Mouse (Mus musculus): ENCODE measurements at regions not wholly inside any gene's neighbourhood (a gene's known extent, or its start where the extent isn't known, plus 50 kb on each side); places are given as distances from the start of the nearest gene placed in this dataset.

DNA sequence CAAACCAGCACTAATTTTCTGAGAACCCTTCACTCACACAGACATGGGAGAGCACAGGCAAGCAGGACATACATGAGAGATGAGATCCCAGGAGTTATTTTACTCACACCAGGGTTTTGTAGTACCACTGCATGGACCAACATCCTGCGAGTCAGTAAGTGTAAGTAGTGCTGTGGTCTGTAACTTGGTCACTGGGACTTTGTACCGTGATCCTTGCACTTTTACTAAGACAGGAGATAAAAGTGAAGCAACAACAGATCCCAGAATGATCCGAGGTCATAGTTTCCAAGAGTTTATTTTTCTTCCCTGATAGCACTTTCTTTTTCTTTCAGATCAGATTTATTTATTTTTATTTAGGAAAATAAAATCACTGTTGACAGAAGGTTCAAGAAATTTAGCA, 54.1 kb upstream of the Mtap start:
- intact Hi-C loops (cut with DNase I) = no loop called here

DNA sequence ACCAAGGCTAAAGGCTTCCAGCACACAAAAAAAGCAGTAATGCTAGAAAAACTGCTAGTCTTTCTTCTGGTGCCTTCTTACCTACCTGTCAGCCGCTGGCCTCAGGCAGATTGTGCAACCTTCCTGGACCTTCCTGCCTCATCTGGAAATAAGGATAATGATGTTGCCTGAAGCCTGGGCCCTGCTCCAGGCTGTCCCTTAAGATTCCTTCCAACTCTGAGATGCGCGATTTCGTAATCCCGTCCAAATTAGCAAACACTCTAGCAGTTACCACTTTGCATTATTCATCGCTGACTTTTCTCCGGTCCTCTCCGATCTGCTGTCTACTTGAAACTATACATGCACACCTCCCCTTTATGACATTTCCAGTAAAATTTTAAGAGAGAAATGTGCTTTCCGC, 58.4 kb upstream of the Mtap start:
- intact Hi-C loops (cut with DNase I) = no loop called here

GRCm38 (mm10) chr4:89074705-89075104, 62.2 kb upstream of the Mtap start:
- intact Hi-C loops (cut with DNase I) = no loop called here

- intact Hi-C loops (cut with DNase I) = no loop called here
Observed at GRCm38 (mm10) chr4:89070430-89070829, 66.5 kb upstream of the Mtap start.

- intact Hi-C loops (cut with DNase I) = loop anchor here (5.0 kb wide), 1 partner anchor 112 kb away; no protein-coding TSS in a partner anchor
Observed at GRCm38 (mm10) chr4:89064401-89064800, 72.5 kb upstream of the Mtap start.

- intact Hi-C loops (cut with DNase I) = loop anchor here (5.0 kb wide), 1 partner anchor 110 kb away; no protein-coding TSS in a partner anchor
Observed at GRCm38 (mm10) chr4:89062384-89062783, 74.5 kb upstream of the Mtap start.

- intact Hi-C loops (cut with DNase I) = loop anchor here (5.0 kb wide), 1 partner anchor 109 kb away; no protein-coding TSS in a partner anchor
Observed at GRCm38 (mm10) chr4:89061619-89062018, 75.3 kb upstream of the Mtap start.

DNA sequence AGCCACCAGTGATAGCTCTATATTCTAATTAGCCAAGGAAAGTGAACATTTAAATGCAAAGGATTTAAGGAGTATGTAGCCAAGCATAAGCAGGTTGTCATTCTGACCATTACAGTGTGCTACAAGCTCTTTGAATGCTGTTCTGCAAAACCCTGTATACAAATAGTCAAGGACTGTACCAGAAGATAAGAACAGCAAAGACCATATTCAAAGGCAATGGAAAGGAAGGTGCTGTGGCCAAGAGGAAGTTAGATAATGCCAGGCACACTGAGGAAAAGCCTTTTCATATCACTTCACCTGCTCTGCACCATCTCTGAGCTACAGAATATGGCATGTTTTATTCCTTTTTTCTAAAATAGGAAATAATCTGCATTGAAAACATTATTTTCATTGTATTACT, 79.3 kb upstream of the Mtap start:
- intact Hi-C loops (cut with DNase I) = no loop called here

- intact Hi-C loops (cut with DNase I) = no loop called here
Observed at GRCm38 (mm10) chr4:89057135-89057534, 79.8 kb upstream of the Mtap start.

GRCm38 (mm10) chr4:89055969-89056368, 81.0 kb upstream of the Mtap start:
- intact Hi-C loops (cut with DNase I) = no loop called here

GRCm38 (mm10) chr4:89053606-89054005, 83.3 kb upstream of the Mtap start:
- intact Hi-C loops (cut with DNase I) = no loop called here

DNA sequence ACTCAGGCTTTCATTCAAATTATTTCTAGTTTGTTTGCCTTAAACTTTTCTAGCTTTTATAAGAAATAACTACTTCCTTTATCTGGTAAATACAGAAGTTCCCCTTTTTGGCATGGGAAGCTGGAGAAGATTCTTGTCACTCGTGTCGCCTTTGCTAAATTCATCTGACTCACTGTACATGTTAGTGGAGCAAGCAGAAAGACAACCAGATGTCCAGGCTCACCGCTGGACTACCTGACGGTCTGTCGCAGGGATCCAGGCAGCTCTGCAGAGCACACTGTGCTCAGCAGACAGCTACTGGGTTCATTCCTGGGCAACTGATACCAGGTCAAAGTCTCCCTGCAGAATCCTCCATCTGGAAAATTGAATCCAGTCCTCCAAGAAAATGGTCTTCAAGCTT, 85.0 kb upstream of the Mtap start:
- intact Hi-C loops (cut with DNase I) = no loop called here

- intact Hi-C loops (cut with DNase I) = no loop called here
Observed at GRCm38 (mm10) chr4:89050551-89051199, 86.2 kb upstream of the Mtap start.

DNA sequence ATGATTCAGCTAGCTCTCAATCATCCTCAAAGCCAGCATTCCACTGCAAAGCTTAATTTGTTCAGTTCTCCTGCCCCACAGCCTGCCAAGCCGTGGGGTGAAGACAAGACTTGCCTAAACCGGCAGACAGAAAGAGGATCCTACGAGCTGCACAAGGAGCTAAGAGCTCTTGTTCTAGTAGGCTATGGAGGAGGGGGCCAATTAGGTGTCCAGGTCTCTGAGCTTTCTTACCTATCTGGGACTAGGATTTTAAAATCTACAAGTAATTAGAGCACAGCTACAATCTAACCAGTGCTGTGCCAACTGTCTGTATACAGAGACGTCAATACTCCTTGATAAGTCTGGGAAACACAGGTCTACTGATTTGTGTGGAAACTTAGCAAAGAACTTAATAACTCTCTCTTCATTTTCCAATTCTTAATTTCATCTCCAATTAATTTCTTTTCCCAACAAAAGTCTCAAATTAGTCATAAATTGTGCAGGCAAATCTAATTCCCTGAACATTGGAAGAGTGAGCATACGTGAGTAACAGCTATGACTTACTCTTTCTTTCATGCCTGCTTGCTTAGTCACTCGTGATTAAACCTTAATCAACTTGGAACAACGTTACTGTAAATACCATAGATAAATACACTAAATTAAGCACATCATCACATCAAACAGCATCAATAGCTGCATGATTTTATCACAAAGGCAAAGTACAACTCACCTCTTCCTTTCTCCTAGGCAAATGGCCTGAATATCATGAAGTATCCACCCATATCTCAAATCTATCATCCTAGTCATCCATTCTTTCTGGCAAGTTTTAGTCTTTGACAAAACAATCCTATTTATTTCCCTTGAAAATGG, 87.1 kb upstream of the Mtap start:
- intact Hi-C loops (cut with DNase I) = no loop called here

- intact Hi-C loops (cut with DNase I) = no loop called here
Observed at GRCm38 (mm10) chr4:89044516-89044915, 92.4 kb upstream of the Mtap start.

GRCm38 (mm10) chr4:89043982-89044381, 92.9 kb upstream of the Mtap start:
- intact Hi-C loops (cut with DNase I) = no loop called here

DNA sequence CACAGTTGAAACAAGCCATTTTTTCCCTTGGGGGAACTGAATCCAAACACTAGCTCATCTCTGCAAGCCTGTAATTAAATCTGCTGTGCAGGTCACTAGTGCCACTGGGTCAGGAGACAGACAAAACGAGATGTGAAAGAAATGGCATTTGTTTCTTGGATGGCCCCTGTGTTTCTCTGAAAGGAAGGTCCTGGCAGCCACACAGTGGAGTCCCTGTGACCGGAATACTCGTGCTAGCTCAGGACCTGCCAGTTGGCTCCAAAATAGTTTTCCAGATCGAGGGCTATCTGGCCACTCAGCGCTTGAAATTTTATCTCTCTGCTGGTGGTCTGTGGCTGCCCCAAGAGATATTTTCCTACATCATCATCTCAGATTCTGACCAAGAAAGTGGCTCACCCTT, 96.1 kb upstream of the Mtap start:
- intact Hi-C loops (cut with DNase I) = no loop called here

GRCm38 (mm10) chr4:89038906-89039305, 98.0 kb upstream of the Mtap start:
- intact Hi-C loops (cut with DNase I) = no loop called here

GRCm38 (mm10) chr4:89038135-89038534, 98.8 kb upstream of the Mtap start:
- intact Hi-C loops (cut with DNase I) = no loop called here

DNA sequence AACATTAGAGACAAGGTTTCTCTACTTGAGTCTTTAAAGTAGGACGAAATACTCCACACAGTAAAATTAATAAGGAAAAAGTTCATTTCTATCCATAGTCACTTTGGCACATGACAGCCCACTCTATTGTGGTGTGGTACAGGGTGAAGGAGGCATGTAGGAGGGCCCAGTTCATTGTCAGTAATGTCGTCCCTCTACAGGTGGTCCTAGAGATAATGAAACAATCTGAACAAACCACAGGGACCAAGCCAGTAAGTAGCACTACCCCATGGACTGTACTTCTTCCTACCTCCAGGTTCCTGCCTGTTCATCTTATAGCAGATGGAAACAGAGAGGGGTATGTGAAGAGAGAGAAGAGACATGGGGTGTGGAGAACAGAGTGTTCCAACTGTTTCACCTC, 102.1 kb upstream of the Mtap start:
- intact Hi-C loops (cut with DNase I) = no loop called here

GRCm38 (mm10) chr4:89034299-89034698, 102.6 kb upstream of the Mtap start:
- intact Hi-C loops (cut with DNase I) = no loop called here

DNA sequence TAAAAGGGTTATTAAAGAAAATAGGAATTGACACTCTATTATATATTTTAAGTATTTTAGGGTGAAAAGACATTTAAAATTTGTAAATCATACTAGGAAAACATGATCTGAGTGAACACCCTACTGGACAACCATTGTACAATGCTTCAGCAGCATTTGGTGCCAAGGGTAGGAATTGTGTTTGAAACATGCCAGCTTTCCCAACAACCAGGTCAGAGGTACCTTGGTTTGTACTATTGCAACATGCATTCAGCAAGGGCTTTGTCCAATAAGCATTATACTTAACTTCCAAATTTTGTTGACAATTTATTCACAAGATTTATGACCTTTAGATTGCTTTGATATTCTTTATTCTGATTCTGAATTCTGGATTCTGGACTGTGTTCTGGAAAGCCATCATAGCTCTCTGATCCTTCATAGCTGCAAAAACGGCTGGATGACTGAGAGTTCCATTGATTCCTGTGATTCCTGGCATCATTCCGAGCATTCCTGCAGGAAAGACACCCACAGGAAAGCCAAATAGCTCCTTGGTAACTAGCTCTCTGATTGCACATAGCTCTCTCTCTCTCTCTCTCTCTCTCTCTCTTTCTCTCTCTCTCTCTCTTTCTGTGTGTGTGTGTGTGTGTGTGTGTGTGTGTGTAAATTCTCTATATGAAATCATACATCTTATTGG, 124.1 kb upstream of the Mtap start:
- intact Hi-C loops (cut with DNase I) = no loop called here

All from adrenal gland (tissue).